Mouse (Mus musculus) G1E-ER4 (cell line): ENCODE data around the gene Pak3. TPM values are rescaled to one million over a fixed set of nuclear protein-coding genes. Genes with fewer than 3 reads are reported as not detected.

Experiments
- GATA1 ChIP-seq: IDR thresholded peaks from one replicate; pipeline ENCODE4 v1.8.0; 2012; ENCODE audit warnings: low read length, inconsistent platforms
- polyA plus RNA-seq: library from polyadenylated mRNA; stranded (reverse); fragments of >175 nt; gene quantifications from 2 replicates; pipeline ENCODE4 v1.2.3, GENCODE M21; 2012

Pak3 gene
- polyA plus RNA-seq, 1 experiment, result not detected

DNA sequence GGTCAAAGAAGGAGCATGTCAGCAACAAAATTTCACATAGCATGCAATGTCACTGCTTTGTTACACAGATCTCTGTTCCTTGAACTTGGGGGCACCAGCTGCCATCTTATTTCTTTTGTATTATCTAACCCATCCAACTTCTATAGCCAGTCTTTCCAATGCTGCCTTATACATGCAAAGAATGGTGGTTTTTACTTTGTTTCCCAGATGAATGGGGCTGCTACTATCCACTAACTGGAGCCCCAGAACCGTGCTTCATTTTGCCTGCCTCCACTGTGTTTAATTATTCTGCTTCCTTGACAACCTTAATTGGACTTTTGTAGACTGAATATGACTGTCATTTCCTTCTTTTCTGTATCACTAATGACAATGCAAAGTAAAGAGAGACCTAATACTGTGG lies 126.4 kb downstream of the Pak3 start:
- no peak for TF ChIP-seq GATA1

GRCm38 (mm10) chrX:143654308-143655176 lies 136.2 kb downstream of the Pak3 start:
- no peak for TF ChIP-seq GATA1

DNA sequence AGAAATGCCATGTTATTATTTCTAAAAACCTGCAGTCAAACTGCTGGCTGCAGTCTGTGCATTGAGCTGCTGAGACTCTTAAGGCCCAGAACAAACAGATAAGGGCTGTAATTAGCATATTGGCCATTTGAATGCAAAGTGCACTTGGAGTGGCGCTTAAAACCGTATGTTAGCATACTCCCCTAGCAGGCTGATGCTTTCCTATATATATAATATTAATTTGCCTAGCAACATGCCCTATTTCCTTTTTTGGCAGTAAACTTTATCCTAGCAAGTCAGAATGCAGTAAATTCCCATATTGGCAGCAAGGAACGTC lies 136.7 kb downstream of the Pak3 start:
- no peak for TF ChIP-seq GATA1

DNA sequence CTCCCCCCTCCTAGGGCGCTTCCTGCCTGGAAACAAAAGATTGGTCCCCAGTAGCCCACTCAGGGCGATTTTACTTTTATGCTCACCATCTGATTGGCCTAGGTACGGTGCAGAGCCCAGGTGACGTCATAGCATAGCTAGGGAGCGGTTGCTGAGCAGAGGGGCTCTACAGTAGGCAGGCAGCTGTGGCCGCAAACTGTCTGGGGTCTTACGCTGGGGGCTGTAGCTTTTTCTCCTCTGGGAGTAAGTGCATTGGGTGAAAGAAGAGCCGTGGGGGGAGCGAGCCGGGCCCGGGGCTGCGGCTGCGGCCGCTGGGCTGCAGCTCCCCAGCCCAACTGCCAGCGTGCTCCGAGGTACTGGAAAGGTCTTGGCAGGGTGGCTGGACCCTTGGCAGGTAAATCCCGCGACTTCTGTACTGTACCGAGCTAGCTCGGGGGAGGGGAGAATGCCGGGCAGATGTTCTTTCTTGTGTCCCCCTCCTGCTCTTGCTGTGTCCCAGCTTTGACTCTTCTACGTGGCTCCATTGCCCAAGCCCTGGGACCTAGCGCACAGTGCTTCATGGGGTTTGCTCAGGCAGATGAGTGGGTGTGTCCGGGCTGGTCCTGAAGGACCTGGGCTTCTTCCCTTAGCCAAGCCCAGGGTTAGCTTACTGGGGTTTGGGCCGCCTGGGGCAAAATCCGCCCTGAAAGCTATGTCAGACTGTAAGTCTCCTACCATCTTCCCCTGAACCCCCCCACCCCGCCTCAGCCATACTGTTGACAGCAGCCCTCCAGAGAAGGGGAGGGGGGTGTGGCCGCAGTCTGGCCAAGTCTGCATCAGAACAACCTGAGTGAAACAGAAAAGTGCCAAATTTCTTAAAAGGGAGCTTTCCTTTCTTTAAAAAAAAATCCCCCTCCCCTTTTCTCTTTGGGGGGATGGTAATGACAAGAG lies 146.1 kb downstream of the Pak3 start:
- no peak for TF ChIP-seq GATA1

GRCm38 (mm10) chrX:143665771-143666170 lies 147.4 kb downstream of the Pak3 start:
- TF ChIP-seq GATA1, result no peak

GRCm38 (mm10) chrX:143666991-143667390 lies 148.6 kb downstream of the Pak3 start:
- no peak for TF ChIP-seq GATA1

DNA sequence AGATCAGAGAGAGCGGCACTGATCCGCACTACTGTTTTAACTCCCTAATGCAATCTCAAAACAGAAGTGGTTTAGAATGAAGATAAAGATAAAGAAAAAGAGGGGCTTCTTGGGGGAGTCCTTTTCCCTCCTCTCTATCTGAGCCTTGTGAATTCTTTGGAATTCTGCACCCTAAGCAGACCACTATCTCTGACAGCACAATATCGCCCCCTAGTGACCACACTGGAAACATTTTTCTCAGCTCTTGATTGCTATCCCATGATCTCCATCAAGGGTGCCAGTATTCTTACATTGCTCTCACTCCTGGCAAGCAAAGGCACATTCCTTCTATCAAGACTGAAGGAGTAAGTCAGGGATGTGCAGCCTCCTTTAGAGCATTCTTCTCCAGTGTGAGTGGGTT lies 149.9 kb downstream of the Pak3 start:
- no peak for TF ChIP-seq GATA1

GRCm38 (mm10) chrX:143678566-143678965 lies 160.2 kb downstream of the Pak3 start:
- no peak for TF ChIP-seq GATA1

- no peak for TF ChIP-seq GATA1
Measured at GRCm38 (mm10) chrX:143722250-143722649, 203.9 kb downstream of the Pak3 start.

DNA sequence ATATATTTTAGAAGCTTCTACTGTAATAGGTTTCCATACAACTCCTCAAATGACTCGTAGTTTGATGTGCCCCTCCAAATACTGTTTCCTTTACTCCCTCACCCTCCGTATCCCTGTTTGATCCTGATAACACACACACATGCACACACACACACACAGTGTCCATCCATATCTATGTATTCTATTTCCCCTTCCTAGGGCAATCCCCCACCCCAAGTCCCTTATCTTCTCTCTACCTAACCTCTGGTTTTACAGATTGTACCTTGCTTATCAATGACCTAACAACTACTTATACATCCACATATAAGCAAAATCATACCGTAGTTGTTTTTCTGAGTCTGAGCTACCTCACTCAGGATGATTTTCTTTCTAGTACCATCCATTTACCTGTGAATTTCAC lies 207.0 kb downstream of the Pak3 start:
- no peak for TF ChIP-seq GATA1

- TF ChIP-seq GATA1, result no peak
Measured at GRCm38 (mm10) chrX:143736035-143736434, 217.6 kb downstream of the Pak3 start.

- TF ChIP-seq GATA1, result no peak
Measured at GRCm38 (mm10) chrX:143739171-143739570, 220.8 kb downstream of the Pak3 start.

DNA sequence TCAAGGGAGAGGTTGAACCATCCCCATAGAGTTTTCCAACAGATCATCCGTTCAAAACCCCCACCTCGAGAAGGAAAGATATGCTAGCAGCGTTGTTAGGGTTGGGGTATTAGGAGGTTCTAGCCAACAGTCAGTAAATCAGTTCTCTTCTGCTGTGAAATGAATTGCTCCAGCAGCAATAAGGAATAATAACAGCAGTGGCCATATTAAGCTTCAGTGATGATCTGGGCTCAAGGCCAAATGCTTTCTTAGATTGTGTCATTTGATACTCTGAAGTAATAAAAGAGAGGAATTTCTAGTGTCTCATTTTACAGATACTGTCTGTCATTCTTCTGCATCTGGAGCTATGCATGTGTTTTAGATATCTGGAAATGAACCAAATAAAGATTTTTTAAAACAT lies 244.2 kb downstream of the Pak3 start:
- no peak for TF ChIP-seq GATA1

DNA sequence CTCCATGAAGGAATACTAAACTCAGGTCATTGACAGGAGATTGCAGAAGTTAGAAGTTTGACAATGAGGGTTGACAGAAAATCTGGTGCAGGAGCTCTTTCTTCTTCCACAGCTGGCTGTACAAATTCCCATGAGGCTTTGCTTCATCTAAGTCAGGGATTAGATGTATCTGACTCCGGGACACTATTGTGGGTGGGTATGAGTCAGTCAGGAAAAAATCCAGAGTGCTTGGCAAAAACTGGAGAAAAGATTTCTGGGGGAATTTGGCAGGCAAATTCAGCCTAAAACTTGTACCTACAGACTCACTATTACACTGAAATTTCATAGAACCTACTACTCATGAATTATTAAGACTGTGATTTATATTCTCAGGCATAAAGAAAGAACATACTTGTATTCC lies 297.6 kb downstream of the Pak3 start:
- TF ChIP-seq GATA1, result no peak

- TF ChIP-seq GATA1, result no peak
Measured at GRCm38 (mm10) chrX:143818961-143819360, 300.6 kb downstream of the Pak3 start.

DNA sequence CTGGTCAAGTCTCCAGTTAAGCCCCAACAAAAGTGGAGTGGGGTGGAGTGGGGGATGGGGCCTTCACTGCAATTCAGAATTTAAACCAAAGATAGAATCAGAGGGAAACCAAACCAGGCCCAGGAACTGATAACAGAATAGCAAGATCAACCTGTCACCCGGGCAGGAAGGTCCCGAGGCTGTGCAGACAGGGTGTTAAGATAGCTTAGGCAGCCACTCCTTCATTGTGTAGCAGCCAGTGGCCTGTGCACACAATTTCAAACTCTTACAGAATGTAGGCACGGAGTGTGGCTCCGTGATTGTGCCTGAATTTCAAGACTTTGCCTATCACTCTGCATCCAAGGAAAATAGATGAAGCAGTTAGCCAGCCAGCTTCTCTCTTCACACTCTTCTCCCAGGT lies 308.1 kb downstream of the Pak3 start:
- no peak for TF ChIP-seq GATA1
